Mouse (Mus musculus) MEL (cell line): ENCODE data around the gene Fam102a. TPM values are rescaled to one million over a fixed set of nuclear protein-coding genes. Genes with fewer than 3 reads are reported as not detected.

Experiments used
- DNase-seq: peaks from one replicate; pipeline ENCODE4 v3.0.0; 2011; ENCODE audit warnings: low read depth, low spot score
- H3K27ac ChIP-seq: 2 replicates; pipeline ENCODE4 v1.5.1; 2012; ENCODE audit warnings: low read depth, mild to moderate bottlenecking, control low read depth, low read length, moderate library complexity; ENCODE audit not compliant: control insufficient read depth
- H3K27me3 ChIP-seq, 2 experiments: fragments of 150-350 bp in 1 of 2; sonication (generic) in 1 of 2; 2 replicates each; pipeline ENCODE4 v1.6.1; 2012; ENCODE audit warnings: low read length in 2 of 2, mild to moderate bottlenecking in 2 of 2, improper control_type of control experiment in 1 of 2, moderate library complexity in 1 of 2; ENCODE audit not compliant: insufficient read depth in 2 of 2, control insufficient read depth in 1 of 2
- H3K36me3 ChIP-seq, 2 experiments: 2 replicates each; pipeline ENCODE4 v1.6.1; 2012 to 2014; ENCODE audit warnings: low read length in 2 of 2, improper control_type of control experiment in 1 of 2, inconsistent platforms in 1 of 2, mild to moderate bottlenecking in 1 of 2; ENCODE audit not compliant: insufficient read depth in 2 of 2, control insufficient read depth in 1 of 2
- H3K4me1 ChIP-seq, 2 experiments: fragments of 150-350 bp in 1 of 2; sonication (generic) in 1 of 2; 2 replicates each; pipeline ENCODE4 v1.6.1; 2012; ENCODE audit warnings: low read length in 2 of 2, improper control_type of control experiment in 1 of 2, mild to moderate bottlenecking in 1 of 2; ENCODE audit not compliant: insufficient read depth in 2 of 2, control insufficient read depth in 1 of 2
- H3K4me3 ChIP-seq, 2 experiments: fragments of 150-350 bp in 1 of 2; sonication (generic) in 1 of 2; 2 replicates each; pipeline ENCODE4 v1.5.1; 2012; ENCODE audit warnings: low read depth in 2 of 2, low read length in 2 of 2, mild to moderate bottlenecking in 2 of 2, moderate library complexity in 2 of 2, control low read depth in 1 of 2, improper control_type of control experiment in 1 of 2; ENCODE audit not compliant: control insufficient read depth in 1 of 2, insufficient read depth in 1 of 2
- H3K79me2 ChIP-seq: 2 replicates; pipeline ENCODE4 v1.6.1; 2012; ENCODE audit warnings: mild to moderate bottlenecking, low read length, moderate library complexity; ENCODE audit not compliant: control insufficient read depth, poor library complexity, insufficient read depth
- H3K9ac ChIP-seq: 2 replicates; pipeline ENCODE4 v1.6.1; 2012; ENCODE audit warnings: low read depth, mild to moderate bottlenecking, control low read depth, low read length, moderate library complexity; ENCODE audit not compliant: control insufficient read depth, poor library complexity, severe bottlenecking
- H3K9me3 ChIP-seq: fragments of 150-350 bp; sonication (generic); replicated peaks from 2 replicates; pipeline ENCODE4 v1.6.1; 2012; ENCODE audit warnings: mild to moderate bottlenecking, low read length, improper control_type of control experiment, moderate library complexity; ENCODE audit not compliant: insufficient read depth
- CHD1 ChIP-seq: IDR thresholded peaks from 2 replicates; pipeline ENCODE4 v1.6.1; 2012; ENCODE audit warnings: low read depth, mild to moderate bottlenecking, inconsistent platforms, low read length, improper control_type of control experiment
- CHD2 ChIP-seq: IDR thresholded peaks from 2 replicates; pipeline ENCODE4 v1.6.1; 2011; ENCODE audit warnings: low read length, improper control_type of control experiment
- ELF1 ChIP-seq: IDR thresholded peaks from 2 replicates; pipeline ENCODE4 v1.6.1; 2014; ENCODE audit warnings: low read depth, mild to moderate bottlenecking, inconsistent platforms, low read length, improper control_type of control experiment, moderate library complexity
- HCFC1 ChIP-seq: IDR thresholded peaks from 2 replicates; pipeline ENCODE4 v1.6.1; 2012; ENCODE audit warnings: low read depth, mild to moderate bottlenecking, inconsistent platforms, low read length, improper control_type of control experiment, moderate library complexity
- MAFK ChIP-seq: IDR thresholded peaks from 2 replicates; pipeline ENCODE4 v1.6.1; 2011; ENCODE audit warnings: low read depth, mild to moderate bottlenecking, low read length, improper control_type of control experiment, borderline replicate concordance
- MAX ChIP-seq: IDR thresholded peaks from 2 replicates; pipeline ENCODE4 v1.6.1; 2011; ENCODE audit warnings: low read length, improper control_type of control experiment
- MAZ ChIP-seq: IDR thresholded peaks from 2 replicates; pipeline ENCODE4 v1.6.1; 2012; ENCODE audit warnings: low read depth, mild to moderate bottlenecking, inconsistent platforms, low read length, improper control_type of control experiment
- MEF2A ChIP-seq: IDR thresholded peaks from 2 replicates; pipeline ENCODE4 v1.6.1; 2014; ENCODE audit warnings: low read depth, mild to moderate bottlenecking, inconsistent platforms, low read length, improper control_type of control experiment; ENCODE audit not compliant: poor library complexity, insufficient replicate concordance, severe bottlenecking; ENCODE audit errors: extremely low read depth
- NRF1 ChIP-seq: IDR thresholded peaks from 2 replicates; pipeline ENCODE4 v1.6.1; 2014; ENCODE audit warnings: low read depth, mild to moderate bottlenecking, inconsistent platforms, low read length, improper control_type of control experiment, moderate library complexity; ENCODE audit not compliant: poor library complexity, insufficient read depth, severe bottlenecking
- POLR2A ChIP-seq, 2 experiments: IDR thresholded peaks; 2 replicates each; pipeline ENCODE4 v1.6.1; 2011 to 2012; ENCODE audit warnings: low read length in 2 of 2, mild to moderate bottlenecking in 2 of 2, control low read depth in 1 of 2, improper control_type of control experiment in 1 of 2, low read depth in 1 of 2, moderate library complexity in 1 of 2; ENCODE audit not compliant: control insufficient read depth in 1 of 2, insufficient read depth in 1 of 2, poor library complexity in 1 of 2
- RCOR1 ChIP-seq: IDR thresholded peaks from 2 replicates; pipeline ENCODE4 v1.6.1; 2012; ENCODE audit warnings: low read depth, mild to moderate bottlenecking, inconsistent platforms, low read length, improper control_type of control experiment
- SMC3 ChIP-seq: IDR thresholded peaks from 2 replicates; pipeline ENCODE4 v1.6.1; 2011; ENCODE audit warnings: low read depth, low read length, improper control_type of control experiment
- TBP ChIP-seq: IDR thresholded peaks from 2 replicates; pipeline ENCODE4 v1.8.0; 2011; ENCODE audit warnings: low read depth, low read length, improper control_type of control experiment
- TCF12 ChIP-seq: IDR thresholded peaks from 2 replicates; pipeline ENCODE4 v1.6.1; 2014; ENCODE audit warnings: low read depth, mild to moderate bottlenecking, inconsistent platforms, low read length, improper control_type of control experiment, moderate library complexity
- USF1 ChIP-seq: IDR thresholded peaks from 2 replicates; pipeline ENCODE4 v1.6.1; 2014; ENCODE audit warnings: low read depth, mild to moderate bottlenecking, inconsistent platforms, low read length, improper control_type of control experiment, moderate library complexity
- USF2 ChIP-seq, 2 experiments: IDR thresholded peaks; 2 replicates each; pipeline ENCODE4 v1.6.1; 2011 to 2012; ENCODE audit warnings: improper control_type of control experiment in 2 of 2, low read length in 2 of 2, borderline replicate concordance in 1 of 2, inconsistent platforms in 1 of 2, low read depth in 1 of 2, mild to moderate bottlenecking in 1 of 2; ENCODE audit not compliant: insufficient read depth in 1 of 2
- ZMIZ1 ChIP-seq: IDR thresholded peaks from 2 replicates; pipeline ENCODE4 v1.6.1; 2012; ENCODE audit warnings: low read depth, mild to moderate bottlenecking, inconsistent platforms, low read length, improper control_type of control experiment, moderate library complexity
- polyA plus RNA-seq, 2 experiments: library from polyadenylated mRNA; stranded (reverse) in 1 of 2; unstranded in 1 of 2; fragments of >175 nt in 1 of 2; fragments of >200 nt in 1 of 2; gene quantifications; 2 replicates each; pipeline versions ENCODE4 v1.2.1 to v1.2.4; 2012; ENCODE audit warnings: low replicate concordance in 2 of 2, low read depth in 1 of 2; ENCODE audit not compliant: insufficient read length in 2 of 2, insufficient read depth in 1 of 2, missing spikeins in 1 of 2
- total RNA-seq: library from RNA; depleted of rRNA; stranded (reverse); fragments of 300-350 nt; gene quantifications from 2 replicates; pipeline ENCODE4 v1.2.3, GENCODE M21; 2012

Fam102a gene
- total and polyA plus RNA-seq, 3 experiments = 1.8 to 2.4 TPM; not detected in 1

DNA sequence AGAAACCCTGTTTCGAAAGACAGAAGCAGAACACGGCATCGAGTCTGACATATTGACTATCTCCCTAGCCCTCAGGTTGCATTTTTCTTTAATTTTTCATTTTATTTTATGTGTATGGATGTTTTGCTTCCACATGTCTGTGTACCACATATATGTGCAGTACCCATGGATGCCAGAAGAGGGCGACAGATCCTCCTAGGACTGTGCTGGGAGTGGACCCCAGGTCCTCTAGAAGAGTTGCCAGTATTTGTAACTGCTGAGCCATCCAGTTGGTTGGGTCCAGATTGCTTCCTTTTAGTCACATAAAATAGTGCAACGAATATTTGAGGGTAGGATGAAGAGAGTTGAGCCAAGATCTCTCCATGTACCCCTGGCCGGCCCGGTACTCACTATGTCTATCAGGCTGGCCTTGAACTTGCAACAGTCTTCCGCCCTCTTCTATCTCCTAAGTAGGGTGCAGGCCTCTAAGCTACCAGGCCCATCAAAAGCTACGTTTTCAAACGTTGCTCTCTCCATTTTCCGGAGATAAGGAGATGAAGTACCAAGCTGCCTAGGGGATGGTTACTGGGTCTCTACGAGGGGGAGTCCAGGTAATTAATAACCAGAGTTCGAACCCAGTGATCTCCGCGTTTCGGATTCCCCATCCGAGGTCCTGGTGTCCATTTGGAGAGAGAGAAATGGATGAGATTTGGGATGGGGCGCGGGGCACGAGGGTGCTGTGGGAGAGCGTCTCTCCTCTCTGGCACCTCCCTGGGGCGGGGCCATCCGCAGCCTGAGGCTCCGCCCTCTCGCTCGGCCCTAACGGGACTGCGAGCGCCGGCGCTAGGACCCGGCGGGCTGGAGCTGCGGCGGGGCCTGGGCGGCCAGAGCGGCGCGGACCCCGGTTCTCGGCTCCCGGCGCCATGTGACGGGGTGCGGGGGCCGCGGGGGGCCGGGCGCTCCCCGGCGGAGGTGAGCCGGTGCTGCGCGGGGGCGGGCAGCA is 71.3 kb downstream of the Fam102a start (continued):
- TF ChIP-seq TBP (no peak), MAFK (no peak), MAZ (peak; percentile 85; the same call in 1 of the 2 replicates), USF2 (IDR thresholded peaks at IDR 0.05; ENCODE audit: borderline replicate concordance in 1 of 2, insufficient read depth in 1 of 2, low read depth in 1 of 2, low read length in 2 of 2) (no peak), CHD2 (no peak)

DNA sequence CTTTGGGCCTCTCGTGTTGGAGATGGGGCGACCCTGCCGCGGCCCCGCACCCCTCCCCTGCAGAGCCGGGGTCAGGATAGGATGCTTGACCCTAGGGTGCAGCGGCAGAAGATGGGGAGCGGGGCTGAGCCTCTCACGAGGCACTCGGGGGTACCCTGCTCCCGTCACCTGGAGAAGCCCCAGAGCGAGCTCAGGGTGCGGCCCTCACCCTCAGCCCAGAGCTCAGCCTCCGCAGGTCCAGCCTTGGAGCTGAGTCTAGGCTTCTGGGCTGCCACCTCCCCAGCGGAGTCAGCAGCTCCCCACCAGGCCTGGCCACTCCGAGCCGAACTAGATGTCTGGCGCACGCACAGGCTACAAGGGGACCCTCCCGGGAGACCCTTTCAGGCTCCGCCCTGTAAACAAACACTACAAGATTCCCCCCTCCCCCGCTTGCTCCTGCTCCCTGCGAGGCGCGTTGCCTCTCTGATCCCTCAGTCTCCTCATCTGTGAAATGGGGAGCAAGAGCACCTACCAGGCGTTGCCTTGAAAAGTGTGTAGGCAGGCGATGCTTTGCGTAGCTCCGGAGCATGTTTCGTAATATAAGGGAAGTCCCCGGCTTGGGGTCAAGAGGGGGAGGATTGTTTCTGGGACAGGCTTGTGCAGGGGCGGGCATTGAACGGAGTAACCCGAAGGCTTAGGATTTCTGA is 72.3 kb downstream of the Fam102a start:
- Histone ChIP-seq H3K9ac (peak overlapping the region; percentile 76), H3K4me1 (peaks cover 6 to 29% of the 10 kb centered on the region in 2 experiments), H3K27ac (peak overlapping the region; percentile 74), H3K79me2 (peaks cover 2% of the 10 kb centered on the region; the same call in 1 of the 2 replicates), H3K27me3 (no peaks in the 10 kb centered on the region), H3K36me3 (peaks cover 0 to 6% of the 10 kb centered on the region in 2 experiments; a peak in 2 of 4 replicates), H3K9me3 (no peaks in the 10 kb centered on the region), H3K4me3 (peak overlapping the region; percentile 78 to 93)
- TF ChIP-seq TBP = no peak
- 0 out of 4 replicates have a peak, but pooled peaks of 1 of the 2 experiments have one; percentile 14 for TF ChIP-seq POLR2A (IDR thresholded peaks at IDR 0.05; ENCODE audit: control insufficient read depth in 1 of 2, insufficient read depth in 1 of 2, low read depth in 1 of 2, low read length in 2 of 2, poor library complexity in 1 of 2)
- peak; percentile 78 for DNase-seq

DNA sequence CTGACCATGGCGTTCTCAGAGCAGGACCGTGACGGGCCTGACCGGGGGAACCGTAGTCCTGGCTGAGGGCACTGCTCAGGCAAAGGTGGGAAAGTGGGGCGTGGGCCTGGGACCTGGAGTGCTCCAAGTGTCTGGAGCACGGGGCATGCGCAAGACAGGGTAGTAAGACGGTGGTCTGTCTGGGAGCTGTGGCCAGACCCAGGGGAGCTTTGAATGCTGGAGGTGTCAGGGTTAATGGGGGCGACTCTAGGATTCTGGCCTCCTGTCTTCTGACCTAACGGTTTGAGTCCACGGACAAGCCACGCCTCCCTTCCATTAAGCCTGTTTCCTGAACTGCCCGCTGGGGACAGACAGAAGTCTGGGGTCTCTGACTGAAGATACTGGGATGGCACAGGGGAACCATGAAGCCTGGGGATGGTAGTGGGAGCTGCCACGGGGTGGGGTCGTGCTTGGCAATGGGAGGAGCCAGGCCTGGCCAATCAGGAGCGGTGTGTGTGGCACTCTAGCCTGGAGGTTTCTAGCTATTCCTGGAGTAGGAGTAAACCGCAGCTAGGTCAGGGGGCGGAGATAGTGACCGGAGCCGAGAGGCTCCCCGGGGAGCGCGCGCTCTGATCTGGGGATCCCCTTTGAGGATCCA is 73.1 kb downstream of the Fam102a start:
- Histone ChIP-seq H3K4me1 (peaks cover 6 to 29% of the 10 kb centered on the region in 2 experiments), H3K27ac (peak overlapping the region; percentile 30), H3K79me2 (peaks cover 2% of the 10 kb centered on the region; the same call in 1 of the 2 replicates), H3K27me3 (no peaks in the 10 kb centered on the region), H3K9me3 (no peaks in the 10 kb centered on the region), H3K9ac (peak overlapping the region; percentile 36), H3K36me3 (peaks cover 0 to 6% of the 10 kb centered on the region in 2 experiments; a peak in 2 of 4 replicates), H3K4me3 (peak overlapping the region; percentile 78 to 93)
- TF ChIP-seq SMC3 (no peak), CHD2 (no peak), ZMIZ1 (no peak), MAX (no peak), TCF12 (no peak), USF1 (no peak; the same call in 1 of the 2 replicates), NRF1 (peak; percentile 60; the same call in 1 of the 2 replicates), RCOR1 (peak; percentile 4; the same call in 1 of the 2 replicates), HCFC1 (no peak), ELF1 (no peak), CHD1 (no peak), MEF2A (peak; percentile 41; the same call in 1 of the 2 replicates)
- DNase-seq = peak; percentile 89
